Mouse (Mus musculus) hindbrain, postnatal 0 days (tissue): ENCODE results near the gene Bfsp2. TPM values are rescaled to one million over a fixed set of nuclear protein-coding genes. Genes with fewer than 3 reads are reported as not detected.
"Not testable (repeated sequence)": the region's sequence is repeated elsewhere in the genome, so short reads cannot be mapped to it uniquely, and the experiment has no call there.

ENCODE experiments used
- ATAC-seq: fragments of 200-750 bp; cut with Nextera tagmentation; 2 replicates; pipeline ENCODE4 v1.8.0; 2017; ENCODE audit warnings: mild to moderate bottlenecking, moderate TSS enrichment, moderate library complexity
- DNase-seq: peaks from one replicate; pipeline ENCODE4 v3.0.0-alpha.2; 2015; ENCODE audit warnings: low spot score
- H3K27ac ChIP-seq: fragments of 300-500 bp; sonication (generic); 2 replicates; pipeline ENCODE4 v1.5.1; 2014; ENCODE audit warnings: mild to moderate bottlenecking
- H3K27me3 ChIP-seq: fragments of 300-500 bp; sonication (generic); 2 replicates; pipeline ENCODE4 v1.6.1; 2014; ENCODE audit warnings: low read length, mixed read lengths; ENCODE audit not compliant: insufficient read depth
- H3K36me3 ChIP-seq: fragments of 300-500 bp; sonication (generic); 2 replicates; pipeline ENCODE4 v1.6.1; 2014; ENCODE audit warnings: low read length, mixed read lengths; ENCODE audit not compliant: insufficient read depth
- H3K4me1 ChIP-seq: fragments of 300-500 bp; sonication (generic); 2 replicates; pipeline ENCODE4 v1.6.1; 2014; ENCODE audit warnings: antibody characterized with exemption, low read length, mixed read lengths; ENCODE audit not compliant: insufficient read depth
- H3K4me2 ChIP-seq: fragments of 300-500 bp; sonication (generic); 2 replicates; pipeline ENCODE4 v1.6.1; 2014; ENCODE audit warnings: low read depth, mild to moderate bottlenecking, low read length, moderate library complexity, mixed read lengths
- H3K4me3 ChIP-seq: fragments of 300-500 bp; sonication (generic); 2 replicates; pipeline ENCODE4 v1.5.1; 2014; ENCODE audit warnings: low read length
- H3K9ac ChIP-seq: fragments of 300-500 bp; sonication (generic); replicated peaks from 2 replicates; pipeline ENCODE4 v1.6.1; 2014; ENCODE audit warnings: mild to moderate bottlenecking, low read length, moderate library complexity, mixed read lengths
- H3K9me3 ChIP-seq: fragments of 300-500 bp; sonication (generic); 2 replicates; pipeline ENCODE4 v1.6.1; 2016; ENCODE audit warnings: low read length, mixed read lengths
- CTCF ChIP-seq: IDR thresholded peaks from 2 replicates; pipeline ENCODE4 v1.5.1; 2016; ENCODE audit warnings: antibody characterized with exemption, control low read depth, low read depth
- WGBS: fragments of 180-500 bp; shearing (Covaris S2); extraction: QIAGEN DNeasy Blood & Tissue Kit; methylation state at CpG from one replicate; pipeline ENCODE4 v1.1.7; 2014; 5-methylcytosine and 5-hydroxymethylcytosine counted together
- polyA plus RNA-seq: library from polyadenylated mRNA; unstranded; fragments of >200 nt; fragmentation: Nextera tagmentation; extraction: Ambion mirVana; gene quantifications from 2 replicates; pipeline ENCODE4 v1.2.1, GENCODE M21; 2015
- total RNA-seq: library from RNA; depleted of rRNA; stranded (reverse); fragments of >200 nt; gene quantifications from 2 replicates; pipeline ENCODE4 v1.2.3, GENCODE M21; 2014

The Bfsp2 gene
- total and polyA plus RNA-seq, 2 experiments from 2014 or later, result 4.2 to 8.7 TPM

DNA sequence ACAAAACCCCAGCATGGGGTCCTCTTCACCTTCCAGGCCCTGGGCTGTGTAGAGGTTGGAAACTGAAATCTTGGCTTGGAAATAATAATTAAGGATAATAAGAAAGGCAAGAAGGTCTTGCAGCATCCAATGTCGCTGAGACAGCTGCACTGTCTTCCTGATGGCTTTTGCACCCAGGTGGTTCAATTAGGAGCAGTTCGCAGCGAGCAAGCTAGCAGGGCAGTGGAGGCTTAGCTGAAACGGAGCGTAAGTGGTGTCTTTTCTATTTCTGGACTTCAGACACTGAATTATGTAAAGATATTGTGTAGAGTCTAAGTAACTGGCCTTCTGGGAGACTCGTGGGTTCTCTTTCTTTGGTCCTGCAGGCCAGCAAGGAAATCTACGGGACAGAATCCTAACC lies 56.8 kb downstream of the Bfsp2 start:
- DNase-seq (peak; percentile 30), ATAC-seq (no peak)
- no peak overlapping the region for H3K9ac ChIP-seq
- TF ChIP-seq CTCF, result no peak
- H3K27ac ChIP-seq, result peak overlapping the region; percentile 26; the same call in 1 of the 2 replicates
- H3K36me3 ChIP-seq, result no peaks in the 10 kb centered on the region
- 54% methylated on average over 7 of the region's 7 CpGs for WGBS
- H3K4me2 ChIP-seq, result peak overlapping the region; percentile 31; the same call in 1 of the 2 replicates
- no peaks in the 10 kb centered on the region for H3K9me3 ChIP-seq
- H3K4me3 ChIP-seq, result no peak overlapping the region
- 0 out of 2 replicates have a peak, but pooled peaks cover 9% of the 10 kb centered on the region for H3K4me1 ChIP-seq
- H3K27me3 ChIP-seq, result no peaks in the 10 kb centered on the region

DNA sequence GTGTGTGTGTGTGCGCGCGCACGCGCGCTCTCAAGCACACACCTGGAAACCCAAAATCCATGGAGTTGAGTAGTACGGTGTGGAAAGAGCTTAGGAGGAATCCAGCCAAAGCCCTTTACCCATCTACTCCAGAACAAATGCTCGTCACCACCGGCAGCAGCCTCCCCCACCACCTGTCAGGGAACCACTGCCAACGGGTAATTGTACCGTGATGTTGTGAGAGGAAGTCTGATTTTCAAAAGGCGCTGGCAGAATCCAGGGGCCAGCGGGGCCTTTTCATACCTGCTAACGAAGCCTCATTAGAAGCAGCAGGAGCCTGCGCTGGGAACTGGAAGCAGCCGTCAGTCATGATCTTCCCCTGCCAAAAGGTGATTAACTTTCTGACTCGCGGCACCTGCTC lies 57.4 kb downstream of the Bfsp2 start:
- no peak for TF ChIP-seq CTCF
- Histone ChIP-seq H3K4me3 (no peak overlapping the region), H3K4me1 (0 out of 2 replicates have a peak, but pooled peaks cover 9% of the 10 kb centered on the region), H3K36me3 (no peaks in the 10 kb centered on the region), H3K27me3 (no peaks in the 10 kb centered on the region), H3K9me3 (no peaks in the 10 kb centered on the region), H3K4me2 (peak overlapping the region; percentile 31; the same call in 1 of the 2 replicates), H3K9ac (no peak overlapping the region), H3K27ac (peak overlapping the region; percentile 26; the same call in 1 of the 2 replicates)
- DNase-seq, result peak; percentile 79
- ATAC-seq, result peak; percentile 46; the same call in 1 of the 2 replicates
- WGBS, result 45% methylated on average over 18 of the region's 18 CpGs

DNA sequence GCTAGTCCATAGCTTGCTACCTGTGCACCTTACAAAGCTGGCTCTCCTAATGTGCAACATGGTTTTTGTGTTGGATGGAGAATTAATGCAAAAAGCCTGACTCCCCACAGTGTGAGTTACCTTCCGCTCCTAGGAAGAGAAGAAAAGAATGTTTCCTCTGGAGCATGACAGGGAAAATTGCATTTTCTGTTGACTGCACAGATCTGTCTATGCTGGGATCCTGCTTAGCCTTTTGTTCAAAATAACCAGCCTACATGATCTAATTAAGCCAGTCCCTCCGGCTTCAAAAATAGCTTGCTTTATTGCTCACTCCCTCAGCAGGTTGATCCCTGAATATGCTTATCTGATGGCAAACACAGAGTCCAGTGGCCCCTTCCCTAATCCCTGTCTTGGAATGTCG lies 59.4 kb downstream of the Bfsp2 start:
- no peak overlapping the region for H3K4me2 ChIP-seq
- peak; percentile 32 for DNase-seq
- ATAC-seq, result peak; percentile 39; the same call in 1 of the 2 replicates
- no peak overlapping the region for H3K27ac ChIP-seq
- no peaks in the 10 kb centered on the region for H3K27me3 ChIP-seq
- no peak for TF ChIP-seq CTCF
- H3K9me3 ChIP-seq, result no peaks in the 10 kb centered on the region
- no peaks in the 10 kb centered on the region for H3K36me3 ChIP-seq
- H3K9ac ChIP-seq, result no peak overlapping the region
- H3K4me1 ChIP-seq, result 0 out of 2 replicates have a peak, but pooled peaks cover 9% of the 10 kb centered on the region
- WGBS, result 32% methylated on average over 3 of the region's 3 CpGs
- no peak overlapping the region for H3K4me3 ChIP-seq

DNA sequence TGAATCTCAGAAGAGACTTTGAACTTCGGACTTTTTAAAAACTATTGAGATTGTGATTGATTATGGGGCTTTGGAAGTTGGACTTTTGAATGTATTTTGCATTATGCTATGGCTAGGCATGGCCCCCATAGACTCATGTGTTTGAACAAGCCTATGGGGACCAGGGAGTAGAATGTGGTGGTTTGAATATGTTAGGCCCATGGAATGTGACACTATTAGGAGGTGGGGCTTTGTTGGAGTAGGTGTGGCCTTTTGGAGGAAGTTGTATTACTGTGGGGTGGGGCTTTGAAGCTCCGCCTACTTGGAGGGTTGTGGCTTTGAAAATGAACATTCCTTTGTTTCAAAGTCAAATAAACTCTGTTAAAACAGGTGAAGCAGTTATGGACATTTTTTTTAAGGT lies 61.4 kb downstream of the Bfsp2 start:
- Histone ChIP-seq H3K4me2 (no peak overlapping the region), H3K9ac (no peak overlapping the region), H3K9me3 (no peaks in the 10 kb centered on the region), H3K36me3 (no peaks in the 10 kb centered on the region), H3K4me3 (no peak overlapping the region), H3K27me3 (no peaks in the 10 kb centered on the region), H3K27ac (no peak overlapping the region), H3K4me1 (0 out of 2 replicates have a peak, but pooled peaks cover 9% of the 10 kb centered on the region)
- WGBS, result 97% methylated on average over 2 of the region's 2 CpGs
- no peak for DNase-seq
- TF ChIP-seq CTCF, result no peak
- no peak for ATAC-seq

DNA sequence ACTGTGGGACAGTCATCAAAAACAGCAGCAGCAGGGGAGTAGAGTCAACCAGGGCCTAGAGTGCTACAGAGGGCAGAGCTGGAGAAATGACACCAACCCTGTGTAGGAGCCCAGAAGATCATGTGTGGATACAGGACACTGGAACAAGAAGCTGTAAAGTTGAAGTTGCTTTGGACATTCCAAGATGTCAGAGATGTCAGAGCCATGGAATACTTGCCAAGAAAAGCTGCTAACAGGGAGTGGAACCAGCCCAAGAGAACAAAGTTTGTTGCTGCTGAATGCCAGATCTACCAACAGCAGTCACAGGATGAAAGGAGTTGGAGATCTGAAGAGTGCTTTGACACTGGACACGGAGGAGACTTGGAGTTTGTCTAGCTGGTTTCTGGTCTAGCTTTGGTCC lies 62.0 kb downstream of the Bfsp2 start:
- not testable (repeated sequence) for H3K4me1 ChIP-seq, DNase-seq, H3K36me3 ChIP-seq, H3K4me2 ChIP-seq, H3K27me3 ChIP-seq, H3K9me3 ChIP-seq, H3K9ac ChIP-seq, H3K4me3 ChIP-seq, H3K27ac ChIP-seq, ATAC-seq
- WGBS, result 73% methylated on average over 1 of the region's 1 CpGs

DNA sequence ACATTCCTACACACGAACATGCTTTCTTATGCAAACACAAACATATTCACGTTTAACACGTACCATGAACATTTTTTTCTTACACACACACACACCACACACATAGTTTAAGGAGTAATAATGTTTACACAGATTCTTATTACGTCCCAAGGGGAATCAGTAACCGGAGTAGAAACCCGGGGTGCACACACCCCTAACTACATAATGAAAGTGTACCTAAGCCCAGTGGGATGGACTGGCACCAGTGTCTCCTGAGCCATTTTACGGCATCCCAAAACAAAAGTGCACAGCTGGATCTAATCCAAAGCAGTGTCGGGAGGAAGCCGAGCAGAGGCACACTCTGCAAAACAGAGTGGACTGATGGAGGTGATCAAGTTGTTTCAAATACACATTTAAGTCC lies 66.8 kb downstream of the Bfsp2 start:
- DNase-seq (no peak), ATAC-seq (no peak)
- no peaks in the 10 kb centered on the region for H3K9me3 ChIP-seq
- no peak overlapping the region for H3K9ac ChIP-seq
- H3K27me3 ChIP-seq, result no peaks in the 10 kb centered on the region
- H3K4me1 ChIP-seq, result no peaks in the 10 kb centered on the region
- H3K27ac ChIP-seq, result no peak overlapping the region
- TF ChIP-seq CTCF, result no peak
- H3K4me3 ChIP-seq, result no peak overlapping the region
- 43% methylated on average over 9 of the region's 9 CpGs for WGBS
- H3K36me3 ChIP-seq, result no peaks in the 10 kb centered on the region
- H3K4me2 ChIP-seq, result no peak overlapping the region

DNA sequence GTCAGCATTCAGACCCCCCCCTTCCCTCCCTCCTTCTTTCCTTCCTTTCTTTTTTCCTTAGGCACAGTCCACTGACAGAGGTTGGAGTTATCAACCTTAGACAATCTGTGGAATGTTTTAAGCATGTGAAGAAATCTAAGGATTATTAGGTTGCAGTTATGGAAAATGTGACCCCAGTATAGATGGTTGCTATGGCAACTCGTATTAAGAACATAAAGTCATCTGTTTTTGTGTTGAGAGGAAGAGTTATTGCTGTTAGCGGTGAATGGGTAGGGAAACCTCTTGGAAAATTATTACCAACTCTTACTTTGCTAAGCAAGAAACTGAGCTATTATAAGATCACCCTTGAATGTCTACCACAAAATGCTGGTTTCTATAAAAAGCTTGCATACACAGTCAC lies 71.1 kb downstream of the Bfsp2 start:
- ATAC-seq, result no peak
- Histone ChIP-seq H3K36me3 (no peaks in the 10 kb centered on the region), H3K4me3 (no peak overlapping the region), H3K27me3 (no peaks in the 10 kb centered on the region), H3K4me2 (no peak overlapping the region), H3K4me1 (no peaks in the 10 kb centered on the region), H3K27ac (no peak overlapping the region), H3K9me3 (no peaks in the 10 kb centered on the region), H3K9ac (no peak overlapping the region)
- DNase-seq, result no peak
- 84% methylated on average over 2 of the region's 2 CpGs for WGBS
- no peak for TF ChIP-seq CTCF
